Mouse (Mus musculus) yolk sac, embryonic 10.5 days (tissue): ENCODE data around the gene Pias4.
"Not testable (repeated sequence)": the region's sequence is repeated elsewhere in the genome, so short reads cannot be mapped to it uniquely, and the experiment has no call there.

Experiments used
- DNase-seq: peaks from one replicate; pipeline ENCODE4 v3.0.0-alpha.2; 2017; ENCODE audit warnings: low spot score

The Pias4 gene

GRCm38 (mm10) chr10:81167200-81168086 is at the start of gene Pias4:
Pias4 (minus strand) TSS chr10:81167923.
- DNase-seq: peak; percentile 100

GRCm38 (mm10) chr10:81217267-81217666 is 49.5 kb upstream of the Pias4 start:
- DNase-seq: not testable (repeated sequence)

- DNase-seq: no peak
Observed at GRCm38 (mm10) chr10:81216810-81217209, 49.1 kb upstream of the Pias4 start.

- no peak for DNase-seq
Observed at GRCm38 (mm10) chr10:81216260-81216659, 48.5 kb upstream of the Pias4 start.

GRCm38 (mm10) chr10:81210154-81210553 is 42.4 kb upstream of the Pias4 start:
- DNase-seq: no peak

GRCm38 (mm10) chr10:81204137-81204536 is 36.4 kb upstream of the Pias4 start:
- no peak for DNase-seq

GRCm38 (mm10) chr10:81202978-81203720 is 35.4 kb upstream of the Pias4 start:
- no peak for DNase-seq

GRCm38 (mm10) chr10:81201807-81202758 is 34.4 kb upstream of the Pias4 start, which contains the start of gene Nmrk2:
Nmrk2 (minus strand) TSS chr10:81202051.
- DNase-seq: no peak

GRCm38 (mm10) chr10:81200605-81201287 is 33.0 kb upstream of the Pias4 start:
- DNase-seq: no peak

- DNase-seq: no peak
Observed at GRCm38 (mm10) chr10:81200141-81200540, 32.4 kb upstream of the Pias4 start.

- no peak for DNase-seq
Observed at GRCm38 (mm10) chr10:81198990-81199389, 31.3 kb upstream of the Pias4 start.

- no peak for DNase-seq
Observed at GRCm38 (mm10) chr10:81198230-81198629, 30.5 kb upstream of the Pias4 start.

GRCm38 (mm10) chr10:81197305-81197704 is 29.6 kb upstream of the Pias4 start:
- no peak for DNase-seq

- no peak for DNase-seq
Observed at GRCm38 (mm10) chr10:81196470-81197065, 28.8 kb upstream of the Pias4 start.

GRCm38 (mm10) chr10:81195300-81195699 is 27.6 kb upstream of the Pias4 start:
- no peak for DNase-seq

GRCm38 (mm10) chr10:81193991-81194774 is 26.5 kb upstream of the Pias4 start:
- no peak for DNase-seq

- peak; percentile 56 for DNase-seq
Observed at GRCm38 (mm10) chr10:81192968-81193501, 25.3 kb upstream of the Pias4 start.

- peak; percentile 87 for DNase-seq
Observed at GRCm38 (mm10) chr10:81192270-81192967, 24.7 kb upstream of the Pias4 start.

- DNase-seq: no peak
Observed at GRCm38 (mm10) chr10:81191342-81191982, 23.7 kb upstream of the Pias4 start.
